Mouse (Mus musculus) mouse trophoblast stem cell (cell line): Measurements from ENCODE around the gene Bmp2k.

Experiments
- in situ Hi-C, 2 experiments: fragments of 300-500 bp; cut with MseI, MboI; formaldehyde crosslinking; loops; 2 replicates in 1 of 2; 3 replicates in 1 of 2; pipeline ENCODE4 v1.15.1; 2025

The Bmp2k gene

GRCm38 (mm10) chr5:97092970-97093369 lies 95.5 kb downstream of the Bmp2k start:
- in situ Hi-C loops = no loop called here

- in situ Hi-C loops = no loop called here
Observed at GRCm38 (mm10) chr5:97095335-97095734, 97.8 kb downstream of the Bmp2k start.

GRCm38 (mm10) chr5:97097631-97098041 lies 100.1 kb downstream of the Bmp2k start:
- in situ Hi-C loops = no loop called here

GRCm38 (mm10) chr5:97099954-97100353 lies 102.5 kb downstream of the Bmp2k start:
- in situ Hi-C loops = no loop called here

- in situ Hi-C loops = no loop called here
Observed at GRCm38 (mm10) chr5:97108333-97108732, 110.8 kb downstream of the Bmp2k start.

- in situ Hi-C loops = no loop called here
Observed at GRCm38 (mm10) chr5:97110133-97110532, 112.6 kb downstream of the Bmp2k start.

GRCm38 (mm10) chr5:97110697-97111096 lies 113.2 kb downstream of the Bmp2k start:
- in situ Hi-C loops = no loop called here

- in situ Hi-C loops = no loop called here
Observed at GRCm38 (mm10) chr5:97111207-97111910, 113.9 kb downstream of the Bmp2k start, which contains the start of gene Paqr3. Paqr3 (minus strand) TSS chr5:97111596.

- in situ Hi-C loops = loop anchor here (5.0 to 25.0 kb wide), 4 partner anchors 427 to 1062 kb away; no protein-coding TSS in a partner anchor
Observed at GRCm38 (mm10) chr5:97124977-97125376, 127.5 kb downstream of the Bmp2k start.

GRCm38 (mm10) chr5:97125459-97125970 lies 128.0 kb downstream of the Bmp2k start:
- in situ Hi-C loops = loop anchor here (5.0 to 25.0 kb wide), 4 partner anchors 427 to 1062 kb away; no protein-coding TSS in a partner anchor

- in situ Hi-C loops = loop anchor here (5.0 to 25.0 kb wide), 4 partner anchors 426 to 1061 kb away; no protein-coding TSS in a partner anchor
Observed at GRCm38 (mm10) chr5:97126005-97126404, 128.5 kb downstream of the Bmp2k start.

- in situ Hi-C loops = loop anchor here (5.0 to 25.0 kb wide), 4 partner anchors 425 to 1060 kb away; no protein-coding TSS in a partner anchor
Observed at GRCm38 (mm10) chr5:97127284-97127683, 129.8 kb downstream of the Bmp2k start.

GRCm38 (mm10) chr5:97128242-97129226 lies 131.0 kb downstream of the Bmp2k start:
- in situ Hi-C loops = loop anchor here (5.0 to 25.0 kb wide), 4 partner anchors 424 to 1059 kb away; no protein-coding TSS in a partner anchor

GRCm38 (mm10) chr5:97129589-97129988 lies 132.1 kb downstream of the Bmp2k start:
- in situ Hi-C loops = loop anchor here (5.0 to 25.0 kb wide), 4 partner anchors 423 to 1058 kb away; no protein-coding TSS in a partner anchor

GRCm38 (mm10) chr5:97135331-97135730 lies 137.8 kb downstream of the Bmp2k start:
- in situ Hi-C loops = loop anchor here (10.0 to 25.0 kb wide), 3 partner anchors 409 to 1052 kb away; no protein-coding TSS in a partner anchor
